Comparison of ENCODE assay signal across 8 mouse cellular contexts in genomic region chr2:155624730-155625129, GRCm38 (mm10). TPM values are rescaled to one million over a fixed set of nuclear protein-coding genes. Genes with fewer than 3 reads are reported as not detected.
DNase-seq lines count a peak whose midpoint lies in the region; ATAC-seq lines count a peak whose summit lies in the region.

No protein-coding gene starts in this region.

- DNase-seq in heart, adult 11 months: peak; percentile 86
- no peak for DNase-seq in heart, postnatal 25 days (ENCODE audit: low spot score)
- DNase-seq in right cerebral cortex, postnatal 14 days: peak; percentile 51
- no peak for DNase-seq in right cerebral cortex, adult 18-20 months
- DNase-seq in c-Kit-positive CD71-positive TER-119-positive erythroid progenitor cells, embryonic 14.5 days (ENCODE audit: low spot score): peak; percentile 80
- no peak for DNase-seq in right cerebral cortex, postnatal 10 days (ENCODE audit: low spot score in 2 of 2)
- DNase-seq in left cerebral cortex, adult 18-20 months (ENCODE audit: low spot score in 2 of 2): no peak

- intact Hi-C loops in heart, postnatal 25 days (cut with DNase I): no loop called here

- ATAC-seq in megakaryocyte-erythroid progenitor cell, adult 5-6 weeks (replicated peaks; ENCODE audit: low FRiP score, low TSS enrichment, poor library complexity, severe bottlenecking): peak; percentile 63

RNA-seq across cellular contexts. Expression of gene Myh7b, which starts 13.7 kb away (rescaled TPM):
- total RNA-seq in heart, postnatal 25 days (2021): 10 to 100 TPM; 35.4 to 36.0 TPM
- total RNA-seq in megakaryocyte-erythroid progenitor cell, adult 5-6 weeks (2014; fragmentation: Nextera tagmentation): not detected in 2 replicates
- total RNA-seq in megakaryocyte-erythroid progenitor cell, adult 5-6 weeks (2017): not detected in 2 replicates
- total RNA-seq in left cerebral cortex, adult 18-20 months (2021): 1 to 10 TPM; 5.0 to 6.7 TPM

RNA-seq across cellular contexts. Expression of gene Gss, which starts 32.1 kb away (rescaled TPM):
- 10 to 100 TPM; 13.4 to 13.9 TPM for total RNA-seq in heart, postnatal 25 days (2021)
- total RNA-seq in megakaryocyte-erythroid progenitor cell, adult 5-6 weeks (2014; fragmentation: Nextera tagmentation): 20.2 and 27.0 TPM in 2 replicates
- 18.9 and 23.2 TPM in 2 replicates for total RNA-seq in megakaryocyte-erythroid progenitor cell, adult 5-6 weeks (2017)
- 10 to 100 TPM; 13.1 to 14.0 TPM for total RNA-seq in left cerebral cortex, adult 18-20 months (2021)

Comparison
In these comparisons a context has a peak if more than half of its experiments do, and no peak if none do; other contexts are left out.
1. DNase-seq: peak in heart, adult 11 months (single experiment), right cerebral cortex, postnatal 14 days (single experiment) and c-Kit-positive CD71-positive TER-119-positive erythroid progenitor cells, embryonic 14.5 days (single experiment); none in heart, postnatal 25 days (single experiment), right cerebral cortex, adult 18-20 months (single experiment), right cerebral cortex, postnatal 10 days (0 of 2) and left cerebral cortex, adult 18-20 months (0 of 2).
2. RNA of gene Myh7b, which starts 13.7 kb away (total RNA-seq): 35.4 to 36.0 TPM in heart, postnatal 25 days and 5.0 to 6.7 TPM in left cerebral cortex, adult 18-20 months; not detected in megakaryocyte-erythroid progenitor cell, adult 5-6 weeks; every median in the first group is over 4 times any median in the second.